Mouse (Mus musculus): ENCODE data around the gene Aff3.

GRCm38 (mm10) chr1:38334206-38334605 is 330.5 kb downstream of the Aff3 start:
- no peak for TF ChIP-seq CTCF (IDR thresholded peaks at IDR 0.05; ENCODE audit: low read depth)
- TF ChIP-seq EP300 (optimal IDR thresholded peaks at IDR 0.05), result no peak

Measured in stomach, postnatal 0 days (tissue).